Mouse (Mus musculus): ENCODE data around the gene Tmem179b. TPM values are rescaled to one million over a fixed set of nuclear protein-coding genes. Genes with fewer than 3 reads are reported as not detected.
"Not testable (repeated sequence)": the region's sequence is repeated elsewhere in the genome, so short reads cannot be mapped to it uniquely, and the experiment has no call there.

Gene Tmem179b
- polyA plus RNA-seq, 1 experiment from 2014 or later, result 80.4 TPM

DNA sequence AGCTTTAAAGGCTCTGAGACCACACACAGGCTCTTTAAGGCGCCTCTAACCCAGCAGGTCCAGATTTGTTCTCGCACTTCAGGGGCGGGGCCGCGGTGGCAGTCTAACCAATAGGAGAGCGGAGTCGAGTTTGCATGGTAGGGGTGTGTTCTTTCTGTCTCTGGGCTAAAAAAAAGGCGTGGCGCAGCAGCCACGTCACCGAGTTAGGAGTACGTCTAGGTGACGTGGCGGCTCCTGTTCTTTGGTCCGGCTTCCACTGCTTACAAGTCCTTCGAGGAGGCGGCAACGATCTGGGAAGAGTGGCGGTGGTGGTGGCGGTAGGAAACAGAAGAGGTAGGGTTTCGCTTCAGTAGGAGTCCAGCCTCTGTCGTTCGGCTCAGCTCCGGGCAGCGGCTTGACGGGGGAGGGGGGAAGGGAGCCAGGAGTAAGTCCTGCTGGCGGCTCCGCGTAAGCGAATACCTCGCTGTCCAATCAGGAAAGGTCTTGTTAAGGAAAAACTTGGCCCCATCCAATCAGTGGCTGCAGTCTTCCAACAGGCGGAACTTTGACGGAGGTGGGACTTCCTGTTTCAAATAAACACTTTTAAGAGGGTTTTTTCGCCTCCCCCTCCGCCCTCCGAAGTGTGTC, 32.9 kb downstream of the Tmem179b start, which contains the start of gene Stx5a:
Gene Stx5a (plus strand): TSS at position 171 of the 627 bp plus-strand sequence.
- Histone ChIP-seq H3K27me3 (ENCODE audit: control insufficient read depth, insufficient read depth, low read length) (no peaks in the 10 kb centered on the region), H3K27ac (ENCODE audit: low read depth, low read length) (peak within 1 kb of the TSS; percentile 98), H3K4me2 (replicated peaks; ENCODE audit: low read depth, low read length) (peak within 1 kb of the TSS; percentile 94), H3K4me1 (ENCODE audit: control insufficient read depth, insufficient read depth, low read length) (peaks cover 17% of the 10 kb centered on the region; the same call in 1 of the 2 replicates), H3K9me3 (ENCODE audit: control insufficient read depth, low read length) (no peaks in the 10 kb centered on the region), H3K36me3 (ENCODE audit: control insufficient read depth, insufficient read depth, low read length) (peaks cover 68% of the 10 kb centered on the region), H3K9ac (ENCODE audit: low read depth, low read length) (peak within 1 kb of the TSS; percentile 93), H3K4me3 (ENCODE audit: low read length) (peak within 1 kb of the TSS; percentile 76)
- peak; percentile 98 for ATAC-seq (ENCODE audit: low FRiP score, low TSS enrichment)
- WGBS, result under 1% methylated on average over 36 of the region's 36 CpGs

DNA sequence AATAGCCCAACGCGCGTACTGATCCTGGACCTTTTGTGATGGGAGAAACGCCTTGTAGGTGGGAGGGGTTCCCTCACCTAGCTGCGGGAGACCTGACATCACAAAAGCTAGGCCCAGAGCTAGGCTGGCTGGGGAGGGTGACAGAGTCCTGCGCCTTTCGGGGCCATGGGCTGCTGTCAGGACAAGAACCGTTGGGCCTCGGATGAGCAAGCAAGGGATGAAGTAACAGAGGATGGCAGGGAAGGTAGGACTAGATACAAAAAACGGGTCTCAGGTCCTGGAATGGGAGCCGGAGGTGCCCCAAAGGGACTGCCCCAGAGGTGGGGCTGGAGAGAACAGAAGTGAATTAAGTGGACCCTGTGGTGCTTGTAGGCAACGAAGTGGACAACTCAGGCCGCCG, 33.7 kb downstream of the Tmem179b start, which contains the start of gene 1700092M07Rik:
Gene 1700092M07Rik (plus strand): TSS at position 116 of the 400 bp plus-strand sequence.
- peak within 1 kb of the TSS; percentile 76 for H3K4me3 ChIP-seq (ENCODE audit: low read length)
- H3K27me3 ChIP-seq (ENCODE audit: control insufficient read depth, insufficient read depth, low read length), result no peaks in the 10 kb centered on the region
- WGBS, result 61% methylated on average over 14 of the region's 14 CpGs
- H3K9ac ChIP-seq (ENCODE audit: low read depth, low read length), result peak within 1 kb of the TSS; percentile 93
- H3K9me3 ChIP-seq (ENCODE audit: control insufficient read depth, low read length), result no peaks in the 10 kb centered on the region
- peak within 1 kb of the TSS; percentile 98 for H3K27ac ChIP-seq (ENCODE audit: low read depth, low read length)
- peaks cover 61% of the 10 kb centered on the region for H3K36me3 ChIP-seq (ENCODE audit: control insufficient read depth, insufficient read depth, low read length)
- ATAC-seq (ENCODE audit: low FRiP score, low TSS enrichment), result 0 out of 2 replicates have a peak, but pooled peaks have one; percentile 0
- peaks cover 17% of the 10 kb centered on the region; the same call in 1 of the 2 replicates for H3K4me1 ChIP-seq (ENCODE audit: control insufficient read depth, insufficient read depth, low read length)
- peak within 1 kb of the TSS; percentile 38 for H3K4me2 ChIP-seq (replicated peaks; ENCODE audit: low read depth, low read length)

DNA sequence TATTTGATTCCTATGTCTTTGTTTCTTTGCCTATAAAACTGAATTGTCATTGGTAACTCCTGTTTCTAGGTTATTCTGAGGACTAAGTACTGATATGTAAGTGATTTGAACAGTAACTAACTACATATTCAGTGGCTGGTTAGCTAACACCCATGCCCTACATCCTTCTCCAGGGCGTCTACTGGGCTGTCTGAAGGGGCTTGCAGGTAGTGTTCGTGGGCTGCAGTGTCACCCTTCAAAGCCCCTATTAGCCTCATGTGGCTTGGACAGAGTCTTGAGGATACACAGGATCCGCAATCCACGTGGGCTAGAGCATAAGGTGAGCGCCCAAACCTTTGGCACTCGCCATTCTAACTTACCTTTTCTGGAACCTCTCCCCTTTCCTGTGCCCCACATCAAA, 34.6 kb downstream of the Tmem179b start:
- no peak for ATAC-seq (ENCODE audit: low FRiP score, low TSS enrichment)
- H3K4me2 ChIP-seq (replicated peaks; ENCODE audit: low read depth, low read length), result no peak overlapping the region
- WGBS, result 94% methylated on average over 6 of the region's 6 CpGs
- H3K9ac ChIP-seq (ENCODE audit: low read depth, low read length), result no peak overlapping the region
- H3K27ac ChIP-seq (ENCODE audit: low read depth, low read length), result no peak overlapping the region
- no peak overlapping the region for H3K4me3 ChIP-seq (ENCODE audit: low read length)
- H3K27me3 ChIP-seq (ENCODE audit: control insufficient read depth, insufficient read depth, low read length), result no peaks in the 10 kb centered on the region
- peaks cover 17% of the 10 kb centered on the region; the same call in 1 of the 2 replicates for H3K4me1 ChIP-seq (ENCODE audit: control insufficient read depth, insufficient read depth, low read length)
- no peaks in the 10 kb centered on the region for H3K9me3 ChIP-seq (ENCODE audit: control insufficient read depth, low read length)
- peaks cover 51% of the 10 kb centered on the region for H3K36me3 ChIP-seq (ENCODE audit: control insufficient read depth, insufficient read depth, low read length)

DNA sequence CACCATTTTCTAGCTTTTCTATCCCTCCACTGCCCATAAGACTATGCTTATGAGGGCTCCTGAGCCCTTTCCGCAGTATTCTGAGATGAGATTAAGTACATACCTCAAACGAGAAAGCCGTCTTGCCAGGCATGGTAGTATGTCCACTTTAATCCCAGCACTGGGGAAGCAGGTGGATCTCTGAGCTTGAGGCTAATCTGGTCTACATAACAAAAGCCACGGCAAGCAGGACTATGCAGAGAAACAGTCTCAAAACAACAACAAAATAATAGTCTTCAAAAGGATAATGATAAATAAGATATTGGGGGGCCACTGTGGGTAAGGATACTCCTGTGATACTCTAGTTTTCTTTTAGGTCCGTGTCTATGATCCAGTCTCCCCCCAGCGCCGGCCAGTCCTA, 35.4 kb downstream of the Tmem179b start:
- Histone ChIP-seq H3K36me3 (ENCODE audit: control insufficient read depth, insufficient read depth, low read length) (peaks cover 48% of the 10 kb centered on the region), H3K4me2 (replicated peaks; ENCODE audit: low read depth, low read length) (no peak overlapping the region), H3K9me3 (ENCODE audit: control insufficient read depth, low read length) (no peaks in the 10 kb centered on the region), H3K4me3 (ENCODE audit: low read length) (no peak overlapping the region), H3K27ac (ENCODE audit: low read depth, low read length) (no peak overlapping the region), H3K4me1 (ENCODE audit: control insufficient read depth, insufficient read depth, low read length) (peaks cover 17% of the 10 kb centered on the region; the same call in 1 of the 2 replicates), H3K27me3 (ENCODE audit: control insufficient read depth, insufficient read depth, low read length) (no peaks in the 10 kb centered on the region), H3K9ac (ENCODE audit: low read depth, low read length) (no peak overlapping the region)
- ATAC-seq (ENCODE audit: low FRiP score, low TSS enrichment), result no peak
- 92% methylated on average over 7 of the region's 7 CpGs for WGBS

DNA sequence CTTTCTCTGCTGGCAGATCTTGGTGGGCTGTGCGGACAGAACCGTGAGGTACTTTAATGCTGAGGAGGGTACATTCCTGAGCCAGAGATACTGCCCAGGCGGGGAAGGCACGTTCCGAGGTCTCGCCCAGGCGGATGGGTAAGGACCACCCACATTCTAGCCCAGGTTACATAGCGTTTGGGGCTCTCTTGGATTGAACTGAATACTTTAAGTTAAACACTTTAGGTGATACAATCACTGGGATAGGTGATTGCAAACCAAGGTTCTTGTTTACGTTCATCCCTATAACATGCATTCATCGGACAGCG, 38.2 kb downstream of the Tmem179b start:
- ATAC-seq (ENCODE audit: low FRiP score, low TSS enrichment), result peak; percentile 43; the same call in 1 of the 2 replicates
- H3K4me1 ChIP-seq (ENCODE audit: control insufficient read depth, insufficient read depth, low read length), result peaks cover 7% of the 10 kb centered on the region; the same call in 1 of the 2 replicates
- peak overlapping the region; percentile 84 for H3K9ac ChIP-seq (ENCODE audit: low read depth, low read length)
- no peaks in the 10 kb centered on the region for H3K27me3 ChIP-seq (ENCODE audit: control insufficient read depth, insufficient read depth, low read length)
- H3K9me3 ChIP-seq (ENCODE audit: control insufficient read depth, low read length), result no peaks in the 10 kb centered on the region
- WGBS, result 3% methylated on average over 11 of the region's 11 CpGs
- H3K4me2 ChIP-seq (replicated peaks; ENCODE audit: low read depth, low read length), result peak overlapping the region; percentile 77
- H3K36me3 ChIP-seq (ENCODE audit: control insufficient read depth, insufficient read depth, low read length), result peaks cover 35% of the 10 kb centered on the region
- H3K4me3 ChIP-seq (ENCODE audit: low read length), result peak overlapping the region; percentile 80
- H3K27ac ChIP-seq (ENCODE audit: low read depth, low read length), result peak overlapping the region; percentile 61

DNA sequence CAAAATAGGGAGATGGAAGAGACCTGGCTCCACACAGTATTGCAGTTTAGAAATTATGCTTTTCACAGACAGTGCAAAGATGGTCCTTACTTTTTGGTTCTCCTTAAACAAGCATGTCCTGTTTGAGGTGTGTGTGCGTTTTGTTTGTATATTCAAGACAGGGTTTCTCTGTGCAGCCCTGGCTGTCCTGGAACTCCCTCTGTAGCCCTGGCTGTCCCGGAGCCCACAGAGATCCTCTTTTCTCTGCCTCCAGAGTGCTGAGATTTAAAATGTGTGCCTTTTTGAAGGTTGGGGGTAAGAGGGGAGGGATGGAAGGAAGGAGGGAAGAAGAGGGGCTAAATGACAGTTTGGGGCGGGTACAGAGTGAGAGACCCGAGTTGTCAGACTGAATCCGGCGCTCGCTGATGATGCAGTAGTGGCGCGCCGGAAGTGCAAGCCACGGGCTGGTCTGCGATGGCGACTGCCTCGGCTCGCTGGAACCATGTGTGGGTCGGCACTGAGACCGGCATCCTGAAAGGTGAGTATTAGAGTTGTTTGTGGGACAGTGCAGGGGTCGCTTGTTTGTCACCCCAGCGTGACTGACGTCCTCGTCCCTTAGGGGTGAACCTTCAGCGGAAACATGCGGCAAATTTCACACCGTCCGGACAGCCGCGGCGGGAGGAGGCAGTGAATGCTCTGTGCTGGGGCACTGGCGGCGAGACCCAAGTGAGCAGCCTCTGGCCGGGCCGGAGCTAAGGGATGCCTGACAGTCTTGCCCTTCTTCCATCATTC, 38.7 kb downstream of the Tmem179b start, which contains the start of gene Wdr74:
Gene Wdr74 (plus strand): TSS at position 439 of the 771 bp plus-strand sequence.
- H3K36me3 ChIP-seq (ENCODE audit: control insufficient read depth, insufficient read depth, low read length), result peaks cover 33% of the 10 kb centered on the region
- ATAC-seq (ENCODE audit: low FRiP score, low TSS enrichment), result peak; percentile 94
- no peaks in the 10 kb centered on the region for H3K9me3 ChIP-seq (ENCODE audit: control insufficient read depth, low read length)
- H3K27ac ChIP-seq (ENCODE audit: low read depth, low read length), result peak within 1 kb of the TSS; percentile 61
- peak within 1 kb of the TSS; percentile 77 for H3K4me2 ChIP-seq (replicated peaks; ENCODE audit: low read depth, low read length)
- H3K27me3 ChIP-seq (ENCODE audit: control insufficient read depth, insufficient read depth, low read length), result no peaks in the 10 kb centered on the region
- WGBS, result under 1% methylated on average over 32 of the region's 32 CpGs
- H3K4me3 ChIP-seq (ENCODE audit: low read length), result peak within 1 kb of the TSS; percentile 80
- H3K4me1 ChIP-seq (ENCODE audit: control insufficient read depth, insufficient read depth, low read length), result peaks cover 7% of the 10 kb centered on the region; the same call in 1 of the 2 replicates
- peak within 1 kb of the TSS; percentile 84 for H3K9ac ChIP-seq (ENCODE audit: low read depth, low read length)

DNA sequence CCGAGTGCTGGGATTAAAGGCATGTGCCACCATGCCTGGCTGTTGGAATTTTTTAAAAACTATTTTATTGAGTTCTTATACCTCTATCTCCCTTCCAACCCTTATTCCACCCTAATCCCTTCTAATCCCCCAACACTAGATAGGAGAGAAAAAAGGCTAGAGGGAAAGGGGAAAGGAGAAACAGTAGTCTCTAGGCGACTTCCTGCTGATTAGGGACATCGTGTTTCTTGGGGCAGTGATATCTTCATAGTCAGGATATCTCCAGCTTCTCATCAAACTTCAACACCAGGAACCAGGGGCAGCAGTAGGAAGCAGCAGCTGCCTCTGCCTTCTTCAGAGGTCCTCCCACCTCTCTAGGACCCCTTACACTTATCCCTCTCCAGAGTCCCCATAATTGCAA, 39.9 kb downstream of the Tmem179b start:
- ATAC-seq (ENCODE audit: low FRiP score, low TSS enrichment), result no peak
- Histone ChIP-seq H3K4me1 (ENCODE audit: control insufficient read depth, insufficient read depth, low read length) (peaks cover 4% of the 10 kb centered on the region; the same call in 1 of the 2 replicates), H3K4me3 (ENCODE audit: low read length) (no peak overlapping the region), H3K36me3 (ENCODE audit: control insufficient read depth, insufficient read depth, low read length) (peaks cover 21% of the 10 kb centered on the region), H3K9me3 (ENCODE audit: control insufficient read depth, low read length) (no peaks in the 10 kb centered on the region), H3K27ac (ENCODE audit: low read depth, low read length) (no peak overlapping the region), H3K4me2 (replicated peaks; ENCODE audit: low read depth, low read length) (no peak overlapping the region), H3K27me3 (ENCODE audit: control insufficient read depth, insufficient read depth, low read length) (no peaks in the 10 kb centered on the region), H3K9ac (ENCODE audit: low read depth, low read length) (no peak overlapping the region)
- 70% methylated on average over 3 of the region's 3 CpGs for WGBS

DNA sequence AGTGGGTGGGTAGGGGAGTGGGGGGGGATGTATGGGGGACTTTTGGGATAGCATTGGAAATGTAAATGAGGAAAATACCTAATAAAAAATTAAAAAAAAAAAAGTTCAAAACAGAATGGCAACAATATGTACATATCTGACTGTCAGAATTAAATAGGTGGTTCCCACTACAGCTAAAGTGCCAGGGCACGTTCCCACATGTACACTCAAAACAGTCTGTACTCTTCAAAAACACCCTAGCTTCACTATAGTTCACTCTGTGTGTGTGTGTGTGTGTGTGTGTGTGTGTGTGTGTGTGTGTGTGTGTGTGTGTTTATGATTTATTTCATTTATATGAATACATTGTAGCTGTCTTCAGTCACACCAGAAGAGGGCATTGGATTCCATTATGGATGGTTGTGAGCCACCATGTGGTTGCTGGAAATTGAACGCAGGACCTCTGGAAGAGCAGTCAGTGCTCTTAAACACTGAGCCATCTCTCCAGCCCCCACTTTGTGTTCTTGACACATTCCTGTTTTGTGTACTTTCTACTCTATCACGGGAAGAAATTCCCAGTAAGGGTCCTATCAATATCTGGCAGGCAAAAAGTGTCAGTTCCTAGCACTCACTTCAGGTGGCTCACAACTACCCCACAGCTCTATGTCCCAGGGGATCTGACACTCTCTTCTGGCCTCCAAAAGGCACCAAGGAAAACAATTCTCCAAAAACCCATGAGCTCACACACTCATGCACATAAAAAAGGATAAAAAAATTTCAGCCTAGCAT, 45.8 kb downstream of the Tmem179b start:
- H3K27me3 ChIP-seq (ENCODE audit: control insufficient read depth, insufficient read depth, low read length); H3K4me3 ChIP-seq (ENCODE audit: low read length); ATAC-seq (ENCODE audit: low FRiP score, low TSS enrichment); H3K4me1 ChIP-seq (ENCODE audit: control insufficient read depth, insufficient read depth, low read length); H3K9me3 ChIP-seq (ENCODE audit: control insufficient read depth, low read length); H3K9ac ChIP-seq (ENCODE audit: low read depth, low read length); H3K27ac ChIP-seq (ENCODE audit: low read depth, low read length); H3K4me2 ChIP-seq (replicated peaks; ENCODE audit: low read depth, low read length): not testable (repeated sequence)
- peaks cover 32% of the 10 kb centered on the region for H3K36me3 ChIP-seq (ENCODE audit: control insufficient read depth, insufficient read depth, low read length)
- 47% methylated on average over 3 of the region's 3 CpGs for WGBS
